Mouse (Mus musculus): Measurements from ENCODE around the gene Gm5788.
"Not testable (repeated sequence)": the region's sequence is repeated elsewhere in the genome, so short reads cannot be mapped to it uniquely, and the experiment has no call there.

Gene Gm5788

DNA sequence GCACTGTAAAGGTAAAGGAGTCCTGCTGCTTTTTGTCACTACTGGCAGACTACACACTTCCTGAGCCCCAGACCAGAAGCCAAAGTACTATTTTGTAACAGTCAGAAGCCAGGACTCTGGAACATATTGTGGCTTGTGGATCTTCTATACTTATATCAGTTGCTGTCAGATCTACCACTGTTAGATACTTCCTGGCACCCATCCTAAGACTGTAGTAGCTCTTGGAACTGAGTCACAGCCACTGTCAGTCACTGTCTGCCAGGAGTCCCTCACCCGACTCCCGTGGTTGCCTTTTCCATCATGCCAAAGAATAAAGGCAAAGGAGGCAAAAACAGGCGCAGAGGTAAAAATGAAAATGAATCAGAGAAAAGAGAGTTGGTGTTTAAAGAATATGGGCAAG lies at the start of gene Gm5788:
Gene Gm5788, plus strand, starts transcription at position 301 of the 400 bp plus-strand sequence.
- DNase-seq = not testable (repeated sequence)

DNA sequence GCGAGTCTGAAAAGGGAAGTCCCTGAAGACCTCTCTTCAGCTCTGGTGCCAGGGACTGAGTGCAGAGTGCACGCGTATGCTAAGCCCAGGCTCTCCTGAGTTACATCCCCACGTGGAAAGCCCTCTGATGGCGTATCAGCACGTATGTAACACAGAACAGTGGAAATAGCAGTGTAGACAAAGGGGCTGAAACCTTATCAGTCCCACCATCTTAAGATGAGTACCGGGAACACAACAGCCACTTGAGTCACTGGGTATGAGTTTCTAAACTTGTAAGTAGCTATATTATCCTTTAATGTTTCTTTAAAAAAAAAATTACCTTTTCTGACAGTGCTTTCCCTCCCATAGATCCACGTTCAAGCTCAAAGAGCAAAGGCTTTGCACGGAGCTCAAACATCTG lies 45.1 kb upstream of the Gm5788 start:
- no peak for DNase-seq

DNA sequence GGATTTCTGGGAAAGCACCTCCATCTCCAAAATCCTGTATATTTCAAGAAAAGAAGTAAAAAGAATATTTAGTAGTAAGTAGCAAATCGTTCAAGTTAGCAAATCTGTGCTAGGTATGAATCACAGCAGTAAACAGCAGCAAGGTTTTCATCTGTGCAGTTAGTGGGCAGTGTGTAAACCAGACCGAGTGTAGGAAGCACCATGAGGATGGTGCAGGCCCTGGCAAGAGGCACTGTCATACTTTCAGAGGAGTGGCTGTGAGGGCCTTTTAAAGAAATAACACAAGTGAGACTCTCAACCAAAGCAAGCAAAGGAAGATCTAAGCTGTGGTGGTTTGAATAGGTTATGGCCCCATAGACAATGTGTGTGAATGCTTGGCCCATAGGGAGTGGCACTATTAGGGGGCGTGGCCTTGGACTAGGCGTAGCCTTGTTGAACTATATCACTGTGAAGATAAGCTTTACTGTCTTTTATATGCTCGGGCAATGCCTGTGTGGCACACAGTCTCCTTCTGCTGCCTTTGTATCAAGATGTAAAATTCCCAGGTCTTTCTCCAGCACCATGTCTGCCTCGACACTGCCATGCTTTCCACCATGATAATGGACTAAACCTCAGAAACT lies 29.7 kb upstream of the Gm5788 start:
- no peak for DNase-seq

DNA sequence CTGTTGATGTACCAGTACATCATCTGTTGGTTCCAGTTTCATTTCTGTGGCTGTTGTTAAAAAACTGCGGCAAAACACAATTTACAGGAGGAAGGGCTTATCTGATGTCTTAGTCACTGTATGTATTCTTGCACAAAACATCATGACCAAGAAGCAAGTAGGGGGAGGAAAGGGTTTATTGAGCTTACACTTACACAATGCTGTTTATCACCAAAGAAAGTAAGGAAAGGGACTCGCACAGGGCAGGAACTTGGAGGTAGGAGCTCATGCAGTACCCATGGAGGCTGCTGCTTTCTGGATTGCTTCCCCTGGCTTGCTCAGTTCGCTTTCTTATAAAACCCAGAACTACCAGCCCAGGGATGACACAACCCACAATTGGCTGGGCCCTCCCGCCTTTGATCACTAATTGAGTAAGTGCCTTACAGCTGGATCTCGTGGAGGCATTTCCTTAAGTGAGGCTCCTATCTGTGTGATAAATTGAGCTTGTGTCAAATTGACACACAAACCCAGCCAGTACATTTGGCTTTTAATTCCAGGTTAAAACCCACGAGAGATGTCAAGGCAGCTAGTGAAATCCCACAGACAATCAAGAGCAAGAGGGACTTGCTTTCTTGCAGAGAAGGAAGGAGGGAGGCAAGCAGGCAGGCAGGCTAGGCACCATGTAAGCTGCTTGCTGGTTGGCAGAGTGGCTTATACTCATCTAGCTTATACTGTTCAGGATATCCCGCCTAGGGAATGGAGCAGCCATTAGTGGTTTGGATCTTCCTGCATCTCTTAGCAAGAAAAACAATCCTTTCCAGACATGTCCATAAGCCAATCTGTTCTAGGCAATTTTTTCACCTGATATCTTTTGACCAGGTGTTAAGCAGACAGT lies 24.0 kb upstream of the Gm5788 start:
- DNase-seq = no peak

DNA sequence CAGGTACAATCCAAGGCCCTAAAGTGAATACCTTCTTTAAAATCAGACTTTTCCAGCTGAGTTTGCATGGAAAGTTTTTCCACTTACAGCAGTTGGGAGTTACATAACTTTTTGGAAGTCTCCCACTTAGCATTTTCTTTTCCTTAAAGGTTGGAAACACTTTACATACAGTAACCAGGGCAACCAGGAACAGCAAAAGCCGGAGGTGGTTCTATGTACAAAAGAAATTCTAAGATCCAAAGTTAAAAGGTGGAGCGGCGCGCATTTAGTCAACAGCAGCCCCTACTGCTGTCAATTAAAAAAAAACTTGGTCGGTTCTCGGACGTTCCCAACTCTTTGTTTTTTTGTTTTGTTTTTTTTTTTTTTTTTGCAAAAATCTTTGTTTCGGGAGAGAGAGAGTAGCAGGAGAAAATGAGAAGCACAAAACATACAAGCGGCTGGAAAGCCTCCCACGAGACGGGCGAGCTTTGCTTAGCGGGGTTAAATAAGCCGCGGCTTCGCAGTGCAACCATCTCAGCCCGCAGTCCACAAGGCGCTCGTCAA lies 23.0 kb upstream of the Gm5788 start:
- peak; percentile 43 for DNase-seq

DNA sequence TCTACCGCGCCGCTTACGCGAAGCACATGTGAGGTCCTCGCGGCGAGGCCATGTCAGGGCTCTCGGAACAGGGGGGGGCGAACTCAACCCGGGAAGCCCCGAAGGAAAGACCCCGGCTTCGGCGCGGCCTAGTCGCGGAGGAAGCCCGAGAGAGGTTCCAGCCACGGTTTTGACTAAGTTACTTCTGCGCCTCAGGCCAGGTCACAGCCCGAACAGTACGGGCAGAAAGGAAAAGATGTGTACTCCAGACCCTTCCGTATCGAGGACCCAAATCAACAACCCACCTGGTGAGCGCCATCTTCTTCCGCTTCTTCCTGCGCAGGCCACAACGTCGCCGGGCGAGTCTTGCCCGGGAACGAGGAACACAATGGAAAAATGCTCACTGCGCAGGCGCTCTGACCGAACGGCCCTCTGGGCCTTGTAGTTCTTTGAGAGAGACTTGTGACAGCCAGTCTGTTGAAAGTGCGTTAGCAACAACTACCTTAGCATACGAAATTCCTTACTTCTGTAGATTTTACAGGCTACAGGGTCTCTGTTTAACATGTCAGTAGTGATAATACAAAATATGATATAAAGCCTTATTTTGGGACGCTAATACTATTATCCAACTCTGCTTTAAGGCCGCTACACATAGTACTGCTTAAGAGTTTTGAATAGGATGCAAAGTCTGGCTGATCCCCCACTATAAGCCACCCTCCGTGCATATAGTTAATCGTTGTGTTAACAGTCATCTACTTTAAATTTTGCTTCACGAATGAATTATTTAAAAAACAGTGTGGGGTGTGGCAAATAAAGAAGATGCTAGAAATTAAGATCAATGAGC lies 22.3 kb upstream of the Gm5788 start, which contains the start of gene Snw1:
Gene Snw1, minus strand, starts transcription at position 311 of the 823 bp plus-strand sequence.
- peak; percentile 96 for DNase-seq

DNA sequence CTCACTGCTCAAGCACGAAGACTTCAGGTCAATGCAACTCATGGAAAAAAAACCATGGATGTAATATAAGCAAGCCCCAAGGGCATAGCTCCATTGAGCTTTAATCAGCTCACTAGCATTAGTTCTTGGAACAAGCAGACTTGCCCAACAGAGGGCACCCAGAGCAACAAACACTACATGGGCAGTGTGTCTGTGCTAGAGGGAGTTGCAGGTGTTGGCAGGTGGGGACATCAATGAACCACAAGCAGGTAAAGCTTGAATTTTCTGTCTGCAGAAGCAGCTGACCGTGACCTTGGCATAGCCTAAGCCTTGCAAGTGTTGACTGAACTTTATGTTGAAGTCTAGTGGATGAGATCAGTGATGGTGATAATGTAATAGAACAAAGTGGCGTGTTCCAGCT lies 19.8 kb upstream of the Gm5788 start:
- no peak for DNase-seq

DNA sequence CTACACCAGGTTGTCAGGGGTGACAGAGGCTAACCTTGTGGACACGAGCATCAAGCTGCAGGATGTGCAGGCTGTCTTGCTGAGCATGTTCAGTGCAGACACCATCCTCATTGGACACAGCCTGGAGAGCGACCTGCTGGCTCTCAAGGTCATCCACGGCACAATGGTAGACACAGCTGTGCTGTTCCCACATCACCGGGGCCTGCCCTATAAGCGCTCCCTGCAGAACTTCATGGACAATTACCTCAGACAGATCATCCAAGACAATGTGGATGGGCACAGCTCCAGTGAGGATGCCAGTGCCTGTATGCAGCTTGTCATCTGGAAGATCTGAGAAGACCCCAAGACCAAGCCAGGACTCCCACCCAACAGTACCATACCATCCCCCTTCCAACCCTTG lies 12.0 kb upstream of the Gm5788 start:
- DNase-seq = not testable (repeated sequence)

DNA sequence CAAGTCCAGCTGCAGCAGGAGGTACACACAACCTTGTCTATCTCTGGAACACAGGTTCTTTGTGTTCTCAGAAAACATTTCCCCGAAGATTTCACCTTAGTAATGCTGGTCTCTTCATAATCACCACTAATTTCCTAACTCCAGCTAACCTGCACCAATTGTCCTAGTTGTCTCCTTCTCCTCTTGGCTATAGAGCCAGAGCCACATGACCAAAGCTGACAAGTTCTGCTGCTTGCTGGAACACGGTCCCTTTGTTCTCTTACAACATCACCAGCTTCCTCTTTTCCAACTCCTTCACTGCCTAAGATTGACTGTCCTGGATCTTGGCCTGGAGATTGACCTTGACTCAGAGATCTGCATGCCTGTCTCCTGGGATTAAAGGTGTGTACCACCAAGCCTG lies 5.8 kb upstream of the Gm5788 start:
- not testable (repeated sequence) for DNase-seq

DNA sequence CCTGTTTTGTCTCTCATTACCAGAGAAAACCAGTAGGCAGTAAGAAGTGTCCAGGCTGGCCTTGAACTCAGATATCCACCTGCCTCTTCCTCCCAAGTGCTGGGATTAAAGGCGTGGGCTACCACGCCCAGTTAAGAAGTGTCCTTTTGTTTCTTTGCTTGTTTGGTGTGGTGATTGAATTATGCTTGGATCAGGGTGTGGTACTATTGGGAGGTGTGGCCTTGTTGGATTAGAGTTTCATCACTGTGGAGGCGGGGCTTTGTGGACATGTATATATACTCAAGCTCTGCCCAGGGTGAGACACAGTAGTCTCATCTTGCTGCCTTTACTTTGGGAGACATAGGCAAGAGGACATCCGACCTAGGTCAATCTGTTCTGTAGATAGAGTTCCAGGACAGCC lies 19.5 kb downstream of the Gm5788 start, which contains the start of gene Gm8300:
Gene Gm8300, plus strand, starts transcription at position 301 of the 400 bp plus-strand sequence.
- DNase-seq = not testable (repeated sequence)

DNA sequence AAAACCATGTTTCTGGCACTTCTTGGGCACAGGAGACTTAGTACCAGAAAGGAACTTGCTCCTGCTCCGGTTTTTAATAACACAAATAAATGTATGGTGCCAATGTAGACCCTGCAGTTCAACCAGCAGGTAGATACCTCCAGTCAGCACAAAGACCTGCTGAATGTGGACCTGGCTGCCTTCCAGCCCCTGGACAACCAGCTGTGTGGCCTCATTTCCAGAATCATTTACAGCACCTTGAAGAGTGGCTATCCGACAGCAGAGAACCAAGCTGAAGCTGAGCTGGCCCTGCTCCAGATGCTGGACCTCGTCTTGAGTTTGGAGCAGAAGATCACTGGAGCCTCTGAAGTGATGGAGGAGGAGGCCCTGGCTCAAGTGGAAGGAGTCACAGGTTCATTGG lies 25.1 kb downstream of the Gm5788 start:
- not testable (repeated sequence) for DNase-seq

DNA sequence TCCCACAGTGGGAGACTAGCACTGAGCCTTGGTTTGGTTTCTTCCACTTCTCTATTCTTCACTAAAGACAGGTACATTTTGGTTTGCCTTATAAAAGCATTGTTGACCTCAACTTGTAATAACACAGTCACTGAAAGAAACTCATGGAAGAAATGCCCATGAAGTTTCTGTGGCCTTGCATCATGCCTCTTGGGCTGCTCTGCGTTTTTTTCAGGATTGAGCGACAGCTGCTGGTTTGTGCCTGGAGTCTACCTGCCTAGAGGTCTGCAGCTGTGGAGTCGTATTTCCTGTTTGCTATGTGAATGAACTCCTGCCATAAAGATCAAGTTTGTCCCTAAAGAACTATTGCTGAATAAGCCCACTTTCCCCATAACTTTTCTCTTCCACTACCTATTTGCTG lies 49.4 kb downstream of the Gm5788 start:
- DNase-seq = no peak
